Mouse (Mus musculus) erythroblast, embryonic 14.5 days (primary cell): ENCODE data around the gene Ndufb4.

Source experiments
- GATA1 ChIP-seq: IDR thresholded peaks from 2 replicates; pipeline ENCODE4 v1.6.1; 2012; ENCODE audit warnings: low read length, inconsistent platforms, mixed read lengths
- TAL1 ChIP-seq: IDR thresholded peaks from 3 replicates; pipeline ENCODE4 v1.6.1; 2012; ENCODE audit warnings: low read length, inconsistent platforms, mixed read lengths

- no peak for TF ChIP-seq TAL1
- no peak for TF ChIP-seq GATA1
Observed at GRCm38 (mm10) chr16:37603431-37603830, 50.8 kb downstream of the Ndufb4 start.
